ENCODE assay signal across 8 mouse cellular contexts in genomic region chr5:126733470-126733869, GRCm38 (mm10).
DNase-seq lines count a peak whose midpoint lies in the region; ATAC-seq and TF ChIP-seq lines count a peak whose summit lies in the region.

No protein-coding gene starts in this region.

- peak; percentile 61 for TF ChIP-seq CTCF in kidney, adult 2 months (conservative IDR thresholded peaks at IDR 0.05; ENCODE audit: insufficient read depth, insufficient read length, low read depth, low read length)
- TF ChIP-seq CTCF in stomach, postnatal 0 days (IDR thresholded peaks at IDR 0.05; ENCODE audit: low read depth): peak; percentile 71

- H3K27ac ChIP-seq in kidney, adult 2 months (ENCODE audit: insufficient read depth, low read depth, low read length): no peak overlapping the region
- no peak overlapping the region for H3K27ac ChIP-seq in midbrain, embryonic 14.5 days (replicated peaks; ENCODE audit: low read depth, low read length)
- no peak overlapping the region for H3K27ac ChIP-seq in stomach, postnatal 0 days (replicated peaks)

- 3% methylated on average over 11 of the region's 15 CpGs for WGBS in kidney, adult 2 months
- WGBS in midbrain, embryonic 14.5 days: under 1% methylated on average over 11 of the region's 15 CpGs
- 15% methylated on average over 3 of the region's 15 CpGs for WGBS in stomach, postnatal 0 days

- H3K9me3 ChIP-seq in midbrain, embryonic 14.5 days (ENCODE audit: control insufficient read depth, low read length): no peaks in the 10 kb centered on the region
- no peaks in the 10 kb centered on the region for H3K9me3 ChIP-seq in stomach, postnatal 0 days (ENCODE audit: control insufficient read depth, low read length)

- DNase-seq in adrenal gland, adult (ENCODE audit: inconsistent age in 2 of 2, low spot score in 1 of 2): peak; percentile 36 to 79
- DNase-seq in cerebellum, postnatal 4 days (ENCODE audit: low spot score in 2 of 2): peak; percentile 72 to 88
- DNase-seq in gastrocnemius, postnatal 14 days: peak; percentile 49
- DNase-seq in kidney, adult 2 months: peak; percentile 50
- peak; percentile 90 for DNase-seq in left cerebral cortex, postnatal 4 days
- peak; percentile 91 for DNase-seq in midbrain, embryonic 14.5 days
- DNase-seq in stomach, postnatal 0 days (ENCODE audit: low spot score): peak; percentile 47
- no peak for DNase-seq in MN1 (ENCODE audit: low spot score)

- no peak for TF ChIP-seq EP300 in stomach, postnatal 0 days (optimal IDR thresholded peaks at IDR 0.05)

- H3K9ac ChIP-seq in midbrain, embryonic 14.5 days (replicated peaks; ENCODE audit: low read length): no peak overlapping the region
- H3K9ac ChIP-seq in stomach, postnatal 0 days (ENCODE audit: low read length): no peak overlapping the region

- no peak for TF ChIP-seq POLR2A in kidney, adult 2 months (IDR thresholded peaks at IDR 0.05; ENCODE audit: low read depth, low read length)

- ATAC-seq in midbrain, embryonic 14.5 days (ENCODE audit: low FRiP score, low TSS enrichment): no peak
- peak; percentile 45; the same call in 1 of the 2 replicates for ATAC-seq in stomach, postnatal 0 days (ENCODE audit: low FRiP score, low TSS enrichment)

- no peaks in the 10 kb centered on the region for H3K36me3 ChIP-seq in kidney, adult 2 months (ENCODE audit: control insufficient read depth, insufficient read depth, low read length)
- H3K36me3 ChIP-seq in midbrain, embryonic 14.5 days (ENCODE audit: control insufficient read depth, insufficient read depth, low read length): no peaks in the 10 kb centered on the region
- no peaks in the 10 kb centered on the region for H3K36me3 ChIP-seq in stomach, postnatal 0 days (ENCODE audit: control insufficient read depth, insufficient read depth, low read length)

- intact Hi-C loops in gastrocnemius, postnatal 14 days (cut with DNase I; ENCODE audit: low total_unique reads): no loop called here
- intact Hi-C loops in left cerebral cortex, postnatal 4 days (cut with DNase I): loop anchor here (5.0 to 10.0 kb wide), 2 partner anchors 109 to 1201 kb away; partner anchors contain the start of gene Tmem132b

- H3K4me2 ChIP-seq in midbrain, embryonic 14.5 days (ENCODE audit: low read length): peak overlapping the region; percentile 49
- H3K4me2 ChIP-seq in stomach, postnatal 0 days (replicated peaks; ENCODE audit: low read depth): peak overlapping the region; percentile 40; the same call in 1 of the 2 replicates

- no peaks in the 10 kb centered on the region for H3K4me1 ChIP-seq in kidney, adult 2 months (ENCODE audit: control insufficient read depth, insufficient read depth, low read length)
- 0 out of 2 replicates have a peak, but pooled peaks cover 7% of the 10 kb centered on the region for H3K4me1 ChIP-seq in midbrain, embryonic 14.5 days (ENCODE audit: control insufficient read depth, insufficient read depth, low read length)
- no peaks in the 10 kb centered on the region for H3K4me1 ChIP-seq in stomach, postnatal 0 days (replicated peaks; ENCODE audit: control insufficient read depth, insufficient read depth)

- no peak overlapping the region for H3K4me3 ChIP-seq in kidney, adult 2 months (ENCODE audit: insufficient read depth, low read depth, low read length)
- H3K4me3 ChIP-seq in midbrain, embryonic 14.5 days (replicated peaks; ENCODE audit: low read depth, low read length): no peak overlapping the region
- no peak overlapping the region for H3K4me3 ChIP-seq in stomach, postnatal 0 days (ENCODE audit: low read depth, low read length)

- no peaks in the 10 kb centered on the region; the same call in 1 of the 2 replicates for H3K27me3 ChIP-seq in kidney, adult 2 months (replicated peaks; ENCODE audit: control insufficient read depth, insufficient read depth, low read length)
- H3K27me3 ChIP-seq in midbrain, embryonic 14.5 days (ENCODE audit: control insufficient read depth, insufficient read depth, low read length): no peaks in the 10 kb centered on the region
- H3K27me3 ChIP-seq in stomach, postnatal 0 days (ENCODE audit: control insufficient read depth, insufficient read depth, low read length): no peaks in the 10 kb centered on the region
